In the genomic region with DNA sequence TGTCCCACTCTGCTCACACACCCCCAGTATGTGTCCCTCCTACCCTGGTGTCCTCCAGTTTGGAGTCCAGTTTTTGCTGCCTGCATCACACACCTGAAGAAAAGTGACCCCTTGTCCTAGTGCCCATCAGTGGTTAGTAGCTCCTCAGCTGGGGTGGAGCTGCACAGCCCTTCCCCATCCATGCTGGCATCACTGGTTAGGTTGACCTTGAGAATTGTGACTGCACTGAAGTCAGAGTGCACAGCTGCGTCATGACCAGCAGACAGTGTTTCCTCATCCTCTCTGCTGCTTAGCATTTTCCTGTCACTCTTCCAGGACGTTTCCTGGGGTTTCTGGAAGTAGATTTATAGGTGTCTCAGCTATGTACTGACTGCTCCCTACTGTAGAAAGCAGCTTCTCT, we compare ENCODE assay signal across 24 mouse cellular contexts.
DNase-seq lines count a peak whose midpoint lies in the region; ATAC-seq and TF ChIP-seq lines count a peak whose summit lies in the region.
"Had no signal": no experiment of that assay in that cellular context is flagged by ENCODE, and none has a peak within 500 bp of the region (broad histone marks: within the 10 kb centered on the region; RNA-seq: fewer than 3 reads in every experiment).

No protein-coding gene starts in this region.

- no peak for TF ChIP-seq POLR2A in liver, adult 2 months (IDR thresholded peaks at IDR 0.05; ENCODE audit: extremely low read depth, insufficient read depth, low read length)

- TF ChIP-seq EP300 in liver, embryonic 14.5 days (IDR thresholded peaks at IDR 0.05; ENCODE audit: low read depth): no peak

- no peak overlapping the region for H3K27ac ChIP-seq in liver, adult 2 months (replicated peaks; ENCODE audit: insufficient read depth, low read depth, low read length)
- peak overlapping the region; percentile 2; the same call in 1 of the 2 replicates for H3K27ac ChIP-seq in ES-E14 (ENCODE audit: insufficient read depth, low read depth, low read length, poor library complexity, severe bottlenecking)
- peak overlapping the region; percentile 3; the same call in 1 of the 2 replicates for H3K27ac ChIP-seq in liver, embryonic 14.5 days
- no peak overlapping the region for H3K27ac ChIP-seq in hindbrain, embryonic 11.5 days (ENCODE audit: low read depth, low read length)
- H3K27ac ChIP-seq: embryonic facial prominence, embryonic 15.5 days; hindbrain, embryonic 10.5 days; hindbrain, postnatal 0 days; limb, embryonic 12.5 days; stomach, embryonic 15.5 days had no signal

- 27% methylated on average over 2 of the region's 2 CpGs for WGBS in liver, adult 2 months
- 74% methylated on average over 2 of the region's 2 CpGs for WGBS in liver, embryonic 14.5 days (ENCODE audit: insufficient replicate concordance)
- 94% methylated on average over 2 of the region's 2 CpGs for WGBS in hindbrain, embryonic 11.5 days

- H3K79me2 ChIP-seq in liver, adult 2 months (ENCODE audit: control insufficient read depth, insufficient read depth, low read length): peaks cover 4% of the 10 kb centered on the region; the same call in 1 of the 2 replicates

- no peak overlapping the region for H3K4me3 ChIP-seq in liver, adult 2 months (ENCODE audit: insufficient read depth, low read depth, low read length)
- H3K4me3 ChIP-seq in ES-E14 (ENCODE audit: insufficient read depth in 1 of 2, low read depth in 1 of 2, low read length in 2 of 2, poor library complexity in 1 of 2, severe bottlenecking in 1 of 2): no peak overlapping the region
- no peak overlapping the region for H3K4me3 ChIP-seq in liver, embryonic 14.5 days (ENCODE audit: insufficient read depth in 1 of 2, low read depth in 2 of 2, low read length in 2 of 2)
- H3K4me3 ChIP-seq in hindbrain, embryonic 11.5 days (ENCODE audit: low read depth, low read length): no peak overlapping the region
- H3K4me3 ChIP-seq: embryonic facial prominence, embryonic 15.5 days; heart, embryonic 12.5 days; hindbrain, embryonic 10.5 days; limb, embryonic 12.5 days; stomach, embryonic 15.5 days had no signal

- in situ Hi-C loops in ES-E14 (cut with MboI; ENCODE audit: low sequenced_read_pairs in 2 of 2, unreplicated experiment in 2 of 2): loop anchor here in 1 of 2 experiments (25.0 kb wide), 1 partner anchor 681 kb away; no protein-coding TSS in a partner anchor

- no peaks in the 10 kb centered on the region for H3K27me3 ChIP-seq in liver, adult 2 months (ENCODE audit: control insufficient read depth, insufficient read depth, low read length)
- H3K27me3 ChIP-seq in liver, embryonic 14.5 days (ENCODE audit: control insufficient read depth, insufficient read depth, low read length): no peaks in the 10 kb centered on the region
- no peaks in the 10 kb centered on the region for H3K27me3 ChIP-seq in hindbrain, embryonic 11.5 days (ENCODE audit: control insufficient read depth, insufficient read depth, low read length)
- H3K27me3 ChIP-seq: embryonic facial prominence, embryonic 15.5 days; heart, embryonic 12.5 days; limb, embryonic 12.5 days; Patski; stomach, embryonic 15.5 days had no signal

- no peak overlapping the region for H3K4me2 ChIP-seq in liver, embryonic 14.5 days (ENCODE audit: low read depth)
- no peak overlapping the region for H3K4me2 ChIP-seq in hindbrain, embryonic 11.5 days (replicated peaks; ENCODE audit: low read depth, low read length)
- H3K4me2 ChIP-seq: embryonic facial prominence, embryonic 15.5 days; heart, embryonic 12.5 days; limb, embryonic 12.5 days; lung, embryonic 14.5 days; stomach, embryonic 15.5 days had no signal

- DNase-seq in adrenal gland, adult (ENCODE audit: inconsistent age in 2 of 2, low spot score in 1 of 2): peak; percentile 33 to 64
- no peak for DNase-seq in adrenal gland, postnatal 4 days (ENCODE audit: low spot score in 2 of 2)
- DNase-seq in liver, adult 2 months (ENCODE audit: extremely low read depth, low read depth, low spot score): peak; percentile 15
- no peak for DNase-seq in liver
- no peak for DNase-seq in ES-E14 (ENCODE audit: low read depth, low spot score)
- no peak for DNase-seq in liver, embryonic 14.5 days (ENCODE audit: low read depth in 3 of 3, low spot score in 3 of 3)
- DNase-seq in gastrocnemius, postnatal 14 days: no peak
- DNase-seq in hindbrain, embryonic 11.5 days (ENCODE audit: low spot score): no peak
- DNase-seq: cerebellum, adult 8-10 months; heart, postnatal 10 days; kidney, adult 9 months; kidney, postnatal 36 days; lung, embryonic 14.5 days; lung, postnatal 36 days; thymus, postnatal 25 days had no signal

- intact Hi-C loops in gastrocnemius, postnatal 14 days (cut with DNase I; ENCODE audit: low total_unique reads): no loop called here

- TF ChIP-seq CTCF in liver, adult 2 months (IDR thresholded peaks at IDR 0.05; ENCODE audit: low read depth, low read length): no peak
- TF ChIP-seq CTCF in liver, embryonic 14.5 days (IDR thresholded peaks at IDR 0.05; ENCODE audit: low read depth): no peak

- H3K4me1 ChIP-seq in liver, adult 2 months (ENCODE audit: control insufficient read depth, insufficient read depth, low read length): no peaks in the 10 kb centered on the region
- H3K4me1 ChIP-seq in ES-E14 (ENCODE audit: control insufficient read depth in 2 of 2, insufficient read depth in 2 of 2, low read length in 2 of 2, poor library complexity in 1 of 2): peaks cover 0 to 3% of the 10 kb centered on the region in 2 experiments; a peak in 1 of 4 replicates
- peaks cover 25 to 37% of the 10 kb centered on the region in 2 experiments for H3K4me1 ChIP-seq in liver, embryonic 14.5 days (replicated peaks; ENCODE audit: control insufficient read depth in 2 of 2, insufficient read depth in 2 of 2, low read length in 1 of 2)
- no peaks in the 10 kb centered on the region for H3K4me1 ChIP-seq in hindbrain, embryonic 11.5 days (replicated peaks; ENCODE audit: control insufficient read depth, insufficient read depth, low read length)
- H3K4me1 ChIP-seq: embryonic facial prominence, embryonic 15.5 days; heart, embryonic 12.5 days; hindbrain, embryonic 10.5 days; limb, embryonic 12.5 days; stomach, embryonic 15.5 days had no signal

- no peak overlapping the region for H3K9ac ChIP-seq in liver, adult 2 months (ENCODE audit: low read depth, low read length)
- H3K9ac ChIP-seq in ES-E14 (ENCODE audit: insufficient read depth, low read depth, low read length, poor library complexity, severe bottlenecking): no peak overlapping the region
- H3K9ac ChIP-seq in liver, embryonic 14.5 days (replicated peaks): no peak overlapping the region
- no peak overlapping the region for H3K9ac ChIP-seq in hindbrain, embryonic 11.5 days (ENCODE audit: low read depth, low read length)
- H3K9ac ChIP-seq: embryonic facial prominence, embryonic 15.5 days; heart, embryonic 12.5 days; limb, embryonic 12.5 days; lung, embryonic 14.5 days; stomach, embryonic 15.5 days had no signal

- peaks cover 7% of the 10 kb centered on the region; the same call in 1 of the 2 replicates for H3K36me3 ChIP-seq in liver, adult 2 months (ENCODE audit: control insufficient read depth, insufficient read depth, low read length)
- H3K36me3 ChIP-seq in ES-E14 (ENCODE audit: control insufficient read depth, insufficient read depth, low read length, poor library complexity, severe bottlenecking): peaks cover 2% of the 10 kb centered on the region; the same call in 1 of the 2 replicates
- no peaks in the 10 kb centered on the region for H3K36me3 ChIP-seq in liver, embryonic 14.5 days (replicated peaks; ENCODE audit: control insufficient read depth, insufficient read depth, low read depth)
- no peaks in the 10 kb centered on the region for H3K36me3 ChIP-seq in hindbrain, embryonic 11.5 days (ENCODE audit: control insufficient read depth, insufficient read depth, low read length)
- H3K36me3 ChIP-seq: embryonic facial prominence, embryonic 15.5 days; stomach, embryonic 15.5 days had no signal

- ATAC-seq in liver, embryonic 14.5 days (ENCODE audit: insufficient read depth): no peak
- ATAC-seq in hindbrain, embryonic 11.5 days (ENCODE audit: low FRiP score): no peak
- ATAC-seq: forebrain, embryonic 14.5 days; hindbrain, postnatal 0 days; intestine, embryonic 16.5 days; Patski had no signal

- H3K9me3 ChIP-seq in ES-E14 (ENCODE audit: control insufficient read depth, insufficient read depth, low read depth, low read length): no peaks in the 10 kb centered on the region
- no peaks in the 10 kb centered on the region for H3K9me3 ChIP-seq in liver, embryonic 14.5 days (ENCODE audit: control insufficient read depth, low read length)
- no peaks in the 10 kb centered on the region for H3K9me3 ChIP-seq in hindbrain, embryonic 11.5 days (ENCODE audit: control insufficient read depth, low read length)
- H3K9me3 ChIP-seq: embryonic facial prominence, embryonic 15.5 days; heart, embryonic 12.5 days; hindbrain, embryonic 10.5 days; limb, embryonic 12.5 days; stomach, embryonic 15.5 days had no signal

TF ChIP-seq in ES-E14, 5 proteins besides CTCF, POLR2A, EP300 and RAD21:
- TF ChIP-seq HCFC1 (IDR thresholded peaks at IDR 0.05; ENCODE audit: borderline replicate concordance, insufficient read depth, low read length) (no peak), ZNF384 (IDR thresholded peaks at IDR 0.05; ENCODE audit: low read depth, low read length) (no peak), MAFK (IDR thresholded peaks at IDR 0.05; ENCODE audit: insufficient read depth, low read depth, low read length) (no peak), ZC3H11A (IDR thresholded peaks at IDR 0.05; ENCODE audit: borderline replicate concordance, low read depth, low read length) (no peak), CHD2 (IDR thresholded peaks at IDR 0.05; ENCODE audit: low read depth, low read length) (no peak)

Comparison
In these comparisons a context has a peak if more than half of its experiments do, and no peak if none do; other contexts are left out.
1. DNase-seq: peak in adrenal gland, adult (2 of 2) and liver, adult 2 months (single experiment); none in adrenal gland, postnatal 4 days (0 of 2), liver (single experiment), ES-E14 (single experiment), liver, embryonic 14.5 days (0 of 3), gastrocnemius, postnatal 14 days (single experiment) and hindbrain, embryonic 11.5 days (single experiment).
2. H3K27ac ChIP-seq: peak in ES-E14 (single experiment) and liver, embryonic 14.5 days (single experiment); none in liver, adult 2 months (single experiment) and hindbrain, embryonic 11.5 days (single experiment).